Mouse (Mus musculus): ENCODE measurements at regions not wholly inside any gene's neighbourhood (a gene's known extent, or its start where the extent isn't known, plus 50 kb on each side); places are given as distances from the start of the nearest gene placed in this dataset.

GRCm38 (mm10) chr3:3746542-3746941, 2004.1 kb upstream of the Gm8797 start:
- no peaks in the 10 kb centered on the region for H3K4me1 ChIP-seq (replicated peaks; ENCODE audit: control insufficient read depth in 2 of 2, insufficient read depth in 2 of 2, low read length in 1 of 2)
- no peak for TF ChIP-seq EP300 (IDR thresholded peaks at IDR 0.05; ENCODE audit: low read depth)
- TF ChIP-seq CTCF (IDR thresholded peaks at IDR 0.05; ENCODE audit: low read depth), result no peak
- no peak overlapping the region for H3K27ac ChIP-seq
- H3K9me3 ChIP-seq (ENCODE audit: control insufficient read depth, low read length), result no peaks in the 10 kb centered on the region
- no peak overlapping the region for H3K4me2 ChIP-seq (ENCODE audit: low read depth)
- no peaks in the 10 kb centered on the region for H3K27me3 ChIP-seq (ENCODE audit: control insufficient read depth, insufficient read depth, low read length)
- DNase-seq (ENCODE audit: low read depth in 3 of 3, low spot score in 3 of 3) (no peak), ATAC-seq (ENCODE audit: insufficient read depth) (no peak)
- H3K9ac ChIP-seq (replicated peaks), result no peak overlapping the region
- no peak overlapping the region for H3K4me3 ChIP-seq (ENCODE audit: insufficient read depth in 1 of 2, low read depth in 2 of 2, low read length in 2 of 2)
- H3K36me3 ChIP-seq (replicated peaks; ENCODE audit: control insufficient read depth, insufficient read depth, low read depth), result no peaks in the 10 kb centered on the region

DNA sequence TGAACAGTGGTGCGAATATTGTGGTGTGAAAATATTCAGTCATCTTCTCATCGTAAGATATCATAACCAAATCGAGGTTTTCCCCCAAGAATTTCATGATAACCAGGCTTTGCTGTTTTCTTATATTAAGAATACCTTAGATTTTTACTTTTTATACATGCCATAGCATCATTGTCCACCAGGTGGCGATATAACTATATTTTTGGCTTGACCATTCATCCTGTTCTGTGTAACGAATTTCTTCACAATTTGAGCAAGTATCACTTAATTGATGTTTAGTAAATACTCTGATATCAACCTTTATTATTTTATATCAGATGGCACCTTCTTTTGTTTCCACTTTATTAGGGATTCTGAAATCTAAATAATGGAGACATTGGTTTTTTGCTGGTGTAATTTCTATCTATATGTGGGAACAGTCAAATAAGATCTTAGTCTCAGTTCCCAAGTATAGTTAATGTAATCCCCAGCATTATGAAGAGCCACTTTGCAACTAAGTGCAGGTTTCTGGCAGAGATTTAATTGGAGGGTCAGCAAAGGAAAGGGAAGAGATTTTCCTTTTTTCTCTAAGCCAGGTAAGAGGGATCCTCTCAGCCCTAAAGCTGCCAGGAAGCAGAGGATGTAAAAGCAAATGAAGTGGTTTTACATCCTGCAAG, 1998.9 kb upstream of the Gm8797 start:
- TF ChIP-seq CTCF (IDR thresholded peaks at IDR 0.05; ENCODE audit: low read depth) (peak; percentile 52; the same call in 1 of the 2 replicates), EP300 (IDR thresholded peaks at IDR 0.05; ENCODE audit: low read depth) (no peak)
- ATAC-seq (ENCODE audit: insufficient read depth) (no peak), DNase-seq (ENCODE audit: low read depth in 3 of 3, low spot score in 3 of 3) (peak in 1 of 3 experiments; percentile 1)
- Histone ChIP-seq H3K27ac (no peak overlapping the region), H3K4me1 (replicated peaks; ENCODE audit: control insufficient read depth in 2 of 2, insufficient read depth in 2 of 2, low read length in 1 of 2) (no peaks in the 10 kb centered on the region), H3K9ac (replicated peaks) (no peak overlapping the region), H3K9me3 (ENCODE audit: control insufficient read depth, low read length) (no peaks in the 10 kb centered on the region), H3K4me3 (ENCODE audit: insufficient read depth in 1 of 2, low read depth in 2 of 2, low read length in 2 of 2) (no peak overlapping the region), H3K4me2 (ENCODE audit: low read depth) (no peak overlapping the region), H3K36me3 (replicated peaks; ENCODE audit: control insufficient read depth, insufficient read depth, low read depth) (no peaks in the 10 kb centered on the region), H3K27me3 (ENCODE audit: control insufficient read depth, insufficient read depth, low read length) (no peaks in the 10 kb centered on the region)
- 6% methylated on average over 5 of the region's 5 CpGs for WGBS (ENCODE audit: insufficient replicate concordance)

- Histone ChIP-seq H3K27ac (no peak overlapping the region), H3K9me3 (ENCODE audit: control insufficient read depth, low read length) (no peaks in the 10 kb centered on the region), H3K27me3 (ENCODE audit: control insufficient read depth, insufficient read depth, low read length) (no peaks in the 10 kb centered on the region), H3K9ac (replicated peaks) (no peak overlapping the region), H3K36me3 (replicated peaks; ENCODE audit: control insufficient read depth, insufficient read depth, low read depth) (no peaks in the 10 kb centered on the region), H3K4me2 (ENCODE audit: low read depth) (no peak overlapping the region), H3K4me3 (ENCODE audit: insufficient read depth in 1 of 2, low read depth in 2 of 2, low read length in 2 of 2) (no peak overlapping the region), H3K4me1 (replicated peaks; ENCODE audit: control insufficient read depth in 2 of 2, insufficient read depth in 2 of 2, low read length in 1 of 2) (no peaks in the 10 kb centered on the region)
- TF ChIP-seq CTCF (IDR thresholded peaks at IDR 0.05; ENCODE audit: low read depth), result no peak
- no peak for TF ChIP-seq EP300 (IDR thresholded peaks at IDR 0.05; ENCODE audit: low read depth)
- no peak for DNase-seq (ENCODE audit: low read depth in 3 of 3, low spot score in 3 of 3)
- WGBS (ENCODE audit: insufficient replicate concordance), result 43% methylated on average over 1 of the region's 1 CpGs
- no peak for ATAC-seq (ENCODE audit: insufficient read depth)
These were observed 1989.3 kb upstream of the Gm8797 start for GRCm38 (mm10) chr3:3761346-3761745.

- 48% methylated on average over 3 of the region's 3 CpGs for WGBS (ENCODE audit: insufficient replicate concordance)
- Histone ChIP-seq H3K4me1 (replicated peaks; ENCODE audit: control insufficient read depth in 2 of 2, insufficient read depth in 2 of 2, low read length in 1 of 2) (no peaks in the 10 kb centered on the region), H3K36me3 (replicated peaks; ENCODE audit: control insufficient read depth, insufficient read depth, low read depth) (no peaks in the 10 kb centered on the region), H3K9ac (replicated peaks) (no peak overlapping the region), H3K27ac (no peak overlapping the region), H3K9me3 (ENCODE audit: control insufficient read depth, low read length) (no peaks in the 10 kb centered on the region), H3K4me2 (ENCODE audit: low read depth) (no peak overlapping the region), H3K27me3 (ENCODE audit: control insufficient read depth, insufficient read depth, low read length) (no peaks in the 10 kb centered on the region), H3K4me3 (ENCODE audit: insufficient read depth in 1 of 2, low read depth in 2 of 2, low read length in 2 of 2) (no peak overlapping the region)
- no peak for DNase-seq (ENCODE audit: low read depth in 3 of 3, low spot score in 3 of 3)
- TF ChIP-seq CTCF (IDR thresholded peaks at IDR 0.05; ENCODE audit: low read depth) (no peak), EP300 (IDR thresholded peaks at IDR 0.05; ENCODE audit: low read depth) (no peak)
- ATAC-seq (ENCODE audit: insufficient read depth), result no peak
These were observed 1966.4 kb upstream of the Gm8797 start for GRCm38 (mm10) chr3:3784200-3784599.

GRCm38 (mm10) chr3:3786039-3786438, 1964.6 kb upstream of the Gm8797 start:
- 43% methylated on average over 2 of the region's 2 CpGs for WGBS (ENCODE audit: insufficient replicate concordance)
- ATAC-seq (ENCODE audit: insufficient read depth), result no peak

More at GRCm38 (mm10) chr3:3786039-3786438, 1964.6 kb upstream of the Gm8797 start:
- no peak for DNase-seq (ENCODE audit: low read depth in 3 of 3, low spot score in 3 of 3)
- no peak overlapping the region for H3K27ac ChIP-seq
- no peaks in the 10 kb centered on the region for H3K27me3 ChIP-seq (ENCODE audit: control insufficient read depth, insufficient read depth, low read length)
- H3K9ac ChIP-seq (replicated peaks), result no peak overlapping the region
- TF ChIP-seq EP300 (IDR thresholded peaks at IDR 0.05; ENCODE audit: low read depth), result no peak
- TF ChIP-seq CTCF (IDR thresholded peaks at IDR 0.05; ENCODE audit: low read depth), result no peak
- H3K4me2 ChIP-seq (ENCODE audit: low read depth), result no peak overlapping the region
- no peak overlapping the region for H3K4me3 ChIP-seq (ENCODE audit: insufficient read depth in 1 of 2, low read depth in 2 of 2, low read length in 2 of 2)
- H3K4me1 ChIP-seq (replicated peaks; ENCODE audit: control insufficient read depth in 2 of 2, insufficient read depth in 2 of 2, low read length in 1 of 2), result no peaks in the 10 kb centered on the region
- H3K36me3 ChIP-seq (replicated peaks; ENCODE audit: control insufficient read depth, insufficient read depth, low read depth), result no peaks in the 10 kb centered on the region
- H3K9me3 ChIP-seq (ENCODE audit: control insufficient read depth, low read length), result no peaks in the 10 kb centered on the region
